Mouse (Mus musculus) layer of hippocampus, adult 9-11 months (tissue): ENCODE results near the gene Wnt7b.

Source experiments
- DNase-seq: peaks from one replicate; pipeline ENCODE4 v3.0.0; 2022

Wnt7b gene

DNA sequence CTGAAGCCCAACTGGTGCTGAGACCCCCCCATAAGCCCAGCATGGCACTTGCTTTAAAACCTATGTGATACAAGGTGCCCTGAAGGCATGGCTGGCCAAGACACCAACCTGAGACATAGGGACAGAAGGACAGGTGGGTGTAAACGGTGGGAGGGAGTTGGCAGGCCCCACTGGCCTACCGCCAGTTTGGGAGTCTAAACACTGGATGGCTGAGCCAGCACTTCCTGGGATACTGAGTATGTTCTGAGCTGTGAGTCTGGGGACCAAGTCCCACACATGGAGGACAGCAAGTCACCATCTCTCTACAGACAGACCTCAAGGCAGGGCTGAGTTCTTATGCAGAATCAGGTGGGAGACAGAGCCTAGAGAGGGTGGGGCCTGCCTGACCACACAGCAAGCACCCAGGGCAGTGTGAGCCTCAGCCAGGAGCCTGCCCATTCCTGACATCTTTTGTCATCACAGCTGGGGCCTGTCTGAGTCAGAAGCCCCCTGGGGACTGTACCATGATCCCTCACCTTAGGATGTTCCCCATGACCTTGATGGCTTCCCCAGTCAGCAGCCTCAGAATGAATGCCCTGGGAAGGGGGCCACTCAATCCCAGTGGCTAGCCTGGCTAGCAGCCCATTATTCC lies 13.0 kb downstream of the Wnt7b start:
- DNase-seq, result peak; percentile 54

DNA sequence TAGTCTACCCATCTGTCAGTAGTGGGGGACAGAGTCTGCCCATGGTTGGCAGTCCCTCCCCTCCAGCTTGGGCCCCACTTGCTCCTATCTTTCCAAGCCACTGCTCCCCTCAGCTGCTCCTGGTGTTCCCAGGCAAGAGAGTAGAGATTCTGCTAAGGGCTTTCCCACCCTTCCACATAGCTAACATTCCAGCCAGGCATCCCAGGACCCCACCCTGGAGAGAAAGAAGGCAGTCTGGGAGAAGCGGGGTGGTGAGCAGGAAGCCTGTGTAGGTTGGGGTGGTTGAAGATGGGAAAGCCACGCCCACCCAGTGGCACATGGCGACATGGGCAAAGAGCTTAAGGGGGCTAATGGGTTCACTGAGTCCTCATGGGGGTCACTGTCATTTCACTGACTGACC lies 13.9 kb downstream of the Wnt7b start:
- DNase-seq, result no peak

DNA sequence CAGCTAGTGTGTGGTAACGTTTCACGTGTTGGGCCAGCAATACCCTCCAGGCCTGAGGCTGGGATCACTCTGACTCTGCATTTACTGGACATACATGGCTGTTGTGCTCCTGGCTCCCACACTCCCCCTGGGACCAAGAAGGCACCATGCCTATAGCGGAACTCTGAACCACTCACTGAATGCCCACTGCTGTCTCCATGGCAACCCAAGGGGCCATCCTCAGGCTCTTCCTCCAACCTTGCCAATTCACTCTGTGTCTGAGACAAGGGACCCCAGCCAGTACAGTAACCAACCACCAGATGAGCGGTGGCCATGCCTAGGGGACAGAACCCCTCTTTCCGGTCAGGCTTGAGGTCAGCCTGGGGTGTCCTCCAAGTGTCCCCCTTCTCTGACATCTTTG lies 17.3 kb downstream of the Wnt7b start:
- DNase-seq, result no peak

DNA sequence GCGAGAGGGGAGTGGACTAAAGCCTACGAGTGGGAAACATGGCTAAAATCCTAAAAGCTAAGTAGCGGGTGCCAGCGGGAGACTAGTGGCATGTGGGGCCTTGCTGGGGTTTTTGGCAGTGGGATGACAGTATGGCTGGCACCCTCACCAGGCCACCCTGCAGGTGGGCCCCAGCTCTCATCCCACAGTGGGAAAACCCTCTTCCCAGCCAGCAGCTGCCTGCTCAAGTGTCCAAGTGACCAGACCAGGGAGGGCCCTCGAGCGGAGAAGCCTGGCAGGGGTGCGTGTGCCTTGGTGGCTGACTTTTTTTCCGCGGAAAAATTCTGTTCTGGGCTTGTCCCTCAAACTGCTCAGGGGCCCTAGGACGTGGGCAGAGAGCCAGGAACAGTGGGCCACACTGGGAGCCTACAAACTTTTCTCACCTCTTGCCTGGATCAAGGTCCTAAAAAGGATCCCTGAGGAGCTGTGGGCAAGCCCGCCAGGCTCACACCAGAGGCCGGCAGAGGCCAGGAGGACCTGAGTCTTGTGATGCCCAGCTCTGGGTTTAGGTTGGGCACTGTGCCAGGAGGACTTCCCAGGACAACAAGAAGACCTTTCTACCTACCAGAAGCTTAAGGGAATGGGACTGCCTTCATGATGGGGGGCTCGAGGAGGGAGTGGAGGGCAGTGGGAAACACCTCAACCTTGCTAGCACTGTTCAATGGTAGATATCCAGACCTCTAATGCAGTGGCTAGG lies 18.1 kb downstream of the Wnt7b start:
- no peak for DNase-seq

DNA sequence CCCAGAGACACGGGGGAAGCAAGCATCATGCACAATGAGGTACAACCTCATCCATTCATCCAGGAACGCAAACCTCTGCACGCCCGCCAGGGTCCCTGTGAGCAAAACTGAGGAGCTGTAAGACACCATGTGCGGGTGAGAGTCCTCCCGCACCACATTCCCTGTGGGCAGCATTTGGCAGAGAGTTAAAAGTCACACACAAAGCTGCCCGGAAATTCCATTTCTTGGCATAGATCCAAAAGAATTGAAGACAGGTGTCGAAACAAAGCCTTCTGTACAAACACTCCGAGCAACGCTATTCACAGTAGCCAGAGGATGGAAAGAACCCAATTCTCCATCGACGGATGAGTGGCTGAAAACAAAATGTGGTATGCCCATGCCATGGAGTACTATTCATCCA lies 20.3 kb downstream of the Wnt7b start:
- no peak for DNase-seq

DNA sequence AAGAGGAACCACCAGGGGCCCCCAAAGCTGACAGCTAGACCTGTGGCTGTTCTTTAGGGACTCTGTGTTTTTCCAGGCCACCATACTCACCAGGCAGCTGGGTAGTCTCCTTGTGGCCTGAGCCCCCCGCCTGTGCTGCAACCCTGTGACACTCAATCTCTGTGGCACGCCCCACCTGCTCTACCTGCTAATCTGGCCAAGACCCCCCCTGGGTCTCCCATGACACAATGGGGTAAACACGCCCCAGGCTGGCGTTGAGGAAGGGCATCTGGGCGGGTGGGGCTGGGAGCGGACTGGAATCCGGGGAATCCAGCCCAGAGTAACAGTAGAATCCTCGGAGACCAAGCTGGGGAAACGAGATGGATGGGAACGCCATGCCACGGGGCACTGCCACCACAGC lies 21.4 kb downstream of the Wnt7b start:
- DNase-seq, result no peak

DNA sequence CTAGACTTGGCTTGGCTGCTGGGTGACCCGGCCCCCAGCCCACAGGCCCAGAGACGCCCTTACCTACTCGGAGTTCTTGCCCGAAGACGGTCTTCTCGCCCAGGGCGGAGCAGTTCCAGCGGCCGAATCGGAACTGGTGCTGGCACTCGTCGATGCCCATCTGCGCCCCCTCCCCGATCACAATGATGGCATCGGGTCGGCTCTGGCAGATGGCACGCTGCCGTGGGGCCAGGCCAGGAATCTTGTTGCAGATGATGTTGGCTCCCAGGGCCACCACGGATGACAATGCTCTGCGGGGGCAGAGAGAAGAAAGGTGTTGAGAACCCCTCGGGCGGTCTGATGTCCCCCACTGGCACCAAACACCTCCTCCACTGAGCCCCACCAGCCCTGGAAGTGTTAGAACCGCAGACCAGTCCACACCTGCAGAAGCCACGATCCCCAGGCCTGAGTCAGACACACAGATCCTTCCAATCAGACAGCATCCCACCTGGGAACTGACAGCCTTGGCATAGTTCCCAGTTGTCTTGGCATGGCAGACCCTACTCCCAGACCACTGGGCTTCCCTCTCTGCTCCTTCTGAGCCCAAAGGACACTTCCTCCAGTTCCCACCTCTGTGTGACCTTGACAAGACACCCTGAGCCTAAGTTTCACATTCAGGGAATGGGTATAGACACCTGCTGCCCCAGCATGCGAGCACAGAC lies 23.3 kb downstream of the Wnt7b start:
- no peak for DNase-seq

DNA sequence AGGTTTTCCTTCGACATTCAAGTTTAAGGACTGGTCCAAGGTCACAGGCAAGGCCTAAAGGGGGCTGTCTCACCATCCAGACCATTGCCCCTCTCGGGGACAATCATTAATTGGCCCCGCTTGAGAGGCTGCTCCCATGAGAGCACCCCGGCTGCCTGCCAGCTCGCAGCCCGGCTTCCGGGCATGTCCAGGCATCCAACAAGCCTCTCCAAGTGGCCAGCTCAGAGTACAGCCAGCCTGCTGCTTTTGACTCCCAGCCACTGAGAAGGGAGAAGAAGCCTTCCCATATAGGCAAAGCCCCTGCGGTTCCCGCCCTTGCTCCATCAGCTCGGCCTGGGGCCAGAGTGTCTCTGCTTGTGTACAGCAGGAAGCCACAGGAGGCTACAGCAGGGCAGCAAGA lies 26.5 kb downstream of the Wnt7b start:
- peak; percentile 40 for DNase-seq

DNA sequence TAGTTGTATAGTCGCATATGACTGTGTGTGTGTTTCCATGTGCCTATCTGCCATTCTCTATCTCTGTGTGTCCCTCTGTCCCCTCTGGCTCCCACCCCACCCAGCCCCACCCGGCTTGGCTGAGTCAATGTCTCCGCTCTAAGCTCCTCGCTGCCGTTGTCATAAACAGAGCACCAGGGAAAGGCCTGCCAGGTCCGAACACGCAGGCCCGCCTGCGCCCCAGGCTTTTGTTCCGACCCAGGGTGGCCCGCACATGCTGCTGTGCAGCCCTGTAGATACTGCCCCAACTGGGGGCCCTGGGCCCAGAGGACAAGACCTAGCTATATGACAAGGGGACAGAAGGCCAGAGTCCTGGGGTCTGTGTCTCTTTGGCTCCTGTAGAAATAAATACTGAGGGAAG lies 28.9 kb downstream of the Wnt7b start:
- DNase-seq, result no peak

DNA sequence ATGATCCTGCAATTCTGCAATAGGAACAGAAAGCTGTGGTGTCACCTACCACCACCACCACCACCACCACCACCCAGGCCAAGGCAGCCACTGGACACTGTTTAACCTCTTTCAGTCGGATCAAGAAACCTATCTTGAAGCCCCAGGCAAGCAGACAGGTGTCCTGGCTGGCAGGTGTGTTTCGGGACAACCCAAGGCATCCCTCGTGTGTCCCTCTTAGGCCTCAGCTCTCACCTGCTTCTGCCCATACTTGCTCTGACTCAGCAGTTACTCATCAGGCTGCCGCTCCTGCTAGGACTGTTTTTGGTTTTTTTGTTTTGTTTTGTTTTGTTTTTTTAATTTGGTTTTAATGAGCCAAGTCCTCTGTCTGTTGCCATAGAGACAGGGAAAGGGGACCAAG lies 35.8 kb downstream of the Wnt7b start:
- DNase-seq, result no peak

DNA sequence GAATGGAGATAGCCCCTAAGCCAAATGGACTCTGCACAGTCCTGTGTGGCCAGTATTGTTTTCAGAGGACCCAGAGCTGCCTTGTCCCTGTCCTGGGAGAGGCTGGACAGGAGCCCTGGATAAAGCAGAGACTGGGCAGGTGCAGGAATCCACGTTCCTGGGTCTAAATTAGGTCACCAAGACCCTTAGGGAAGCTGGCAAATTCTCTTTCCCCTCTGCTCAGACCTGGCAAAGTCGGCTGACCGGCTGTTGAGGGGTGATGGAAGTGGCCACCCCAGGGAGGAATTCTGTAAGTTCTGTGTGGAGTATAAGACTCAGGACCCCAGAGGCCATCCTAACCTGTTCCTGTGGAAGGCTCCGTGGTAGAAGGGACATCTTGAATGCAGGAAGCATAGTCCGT lies 36.9 kb downstream of the Wnt7b start:
- no peak for DNase-seq

DNA sequence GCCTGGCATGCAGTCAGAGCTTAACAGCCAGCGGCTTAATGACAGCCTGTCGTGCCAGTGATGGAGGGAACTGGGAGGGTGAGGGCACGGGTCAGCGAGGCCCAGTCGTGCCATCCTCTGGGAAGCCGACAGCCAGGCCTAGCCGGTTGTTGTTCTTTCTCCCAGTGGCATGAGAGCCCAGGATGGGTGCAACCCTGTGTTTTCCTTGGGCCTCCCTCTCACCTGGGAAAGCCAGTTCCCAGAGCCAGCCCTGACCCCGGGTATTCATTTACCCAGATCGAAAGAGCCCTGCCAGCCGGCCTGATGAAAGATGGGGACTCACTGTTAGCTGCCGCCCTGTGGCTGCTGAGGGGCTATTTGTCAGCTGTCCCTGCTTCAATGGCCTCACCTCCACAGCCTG lies 44.1 kb downstream of the Wnt7b start:
- no peak for DNase-seq

DNA sequence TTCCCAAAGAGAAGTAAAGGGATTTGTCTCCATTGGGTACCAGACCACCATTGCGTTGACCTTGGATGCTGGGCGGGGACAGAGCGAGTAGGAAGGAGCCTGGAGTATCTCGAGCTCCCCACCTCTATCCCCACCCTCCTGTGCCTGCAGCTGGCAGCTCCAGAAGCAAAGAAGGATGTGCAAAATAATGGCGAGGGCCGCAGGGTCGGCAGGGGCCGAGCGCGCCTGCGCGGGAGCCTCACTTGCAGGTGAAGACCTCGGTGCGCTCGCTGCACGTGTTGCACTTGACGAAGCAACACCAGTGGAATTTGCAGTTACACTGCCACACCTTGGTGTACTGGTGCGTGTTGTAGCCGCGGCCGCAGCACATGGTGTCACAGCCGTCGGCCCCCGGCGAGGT lies 45.1 kb downstream of the Wnt7b start:
- no peak for DNase-seq

DNA sequence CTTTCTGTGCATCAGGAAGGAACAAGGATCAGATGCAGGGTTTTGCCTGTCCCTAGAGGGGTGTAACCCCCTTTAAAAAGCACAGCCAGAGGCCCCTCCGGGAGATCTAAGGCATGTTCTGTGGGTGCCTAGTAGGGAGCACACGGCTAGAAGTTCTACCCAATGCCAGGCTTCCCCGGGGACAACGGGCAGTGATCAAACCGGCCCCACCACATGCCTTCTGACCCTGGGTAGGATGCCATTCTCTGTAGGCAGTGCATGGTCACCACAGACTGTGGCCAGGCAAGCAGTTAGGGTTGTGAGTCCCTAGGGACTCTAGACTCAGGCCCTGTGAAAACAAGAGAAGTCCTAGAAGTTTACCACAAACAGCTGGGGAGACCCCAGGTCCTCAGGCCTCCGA lies 47.6 kb downstream of the Wnt7b start:
- no peak for DNase-seq

DNA sequence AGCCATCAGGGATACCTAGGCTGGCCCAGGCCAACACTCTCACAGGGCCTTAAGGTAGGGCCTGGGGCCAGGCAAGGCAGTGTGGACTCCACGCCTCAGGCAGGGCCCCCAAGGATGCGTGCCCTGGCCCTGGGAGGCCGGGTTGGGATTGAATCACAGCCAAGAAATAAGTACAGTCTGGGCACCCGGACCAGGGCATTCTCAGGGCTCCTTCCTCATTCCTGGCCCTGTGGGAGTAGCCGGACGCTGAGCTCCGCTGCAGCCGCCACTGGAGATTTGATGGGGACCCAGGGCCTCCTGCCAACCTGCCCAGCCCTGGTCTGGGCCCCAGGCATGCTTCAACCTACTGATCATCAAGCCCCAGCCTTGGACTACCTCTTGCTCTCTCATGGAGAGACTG lies 48.1 kb downstream of the Wnt7b start:
- DNase-seq, result no peak

DNA sequence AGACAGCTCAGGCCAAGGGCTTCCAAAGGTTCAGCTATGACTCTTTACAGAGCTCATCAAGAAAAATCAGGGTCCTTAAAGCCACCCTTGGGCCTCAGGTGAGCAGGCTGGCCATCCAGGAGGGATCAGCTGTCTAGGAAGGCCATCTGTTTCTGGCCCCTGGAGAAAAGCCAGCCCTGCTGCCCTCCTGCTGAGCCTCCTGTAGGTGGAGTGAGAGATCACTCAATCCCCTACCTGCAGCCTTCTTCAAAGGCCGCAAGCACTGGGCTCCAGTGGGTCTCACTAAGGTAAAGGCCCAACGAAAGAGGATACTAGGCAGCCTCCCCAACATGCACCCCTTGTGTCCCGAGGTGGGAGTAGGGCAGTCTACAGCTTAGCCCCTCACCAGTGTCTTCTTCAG lies 50.2 kb downstream of the Wnt7b start:
- no peak for DNase-seq

DNA sequence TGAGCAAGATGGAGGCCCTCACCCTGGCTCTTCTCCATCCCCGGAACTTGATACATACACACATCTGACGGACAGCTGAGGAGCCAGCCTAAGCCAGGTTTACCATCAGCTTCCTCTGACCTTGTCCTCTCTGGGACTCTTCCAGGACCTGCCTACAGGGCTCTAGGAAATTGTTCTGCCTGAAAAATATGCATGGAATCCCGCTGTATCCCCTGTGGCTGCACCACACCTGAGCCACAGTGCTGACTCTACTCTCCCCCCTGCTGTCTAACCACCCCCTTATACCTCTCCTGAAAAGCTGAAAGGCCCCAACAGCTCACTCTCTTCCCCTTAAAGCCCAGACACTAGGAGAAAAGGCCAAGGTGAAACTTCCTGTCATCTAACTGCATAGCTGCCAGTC lies 52.4 kb downstream of the Wnt7b start:
- no peak for DNase-seq

DNA sequence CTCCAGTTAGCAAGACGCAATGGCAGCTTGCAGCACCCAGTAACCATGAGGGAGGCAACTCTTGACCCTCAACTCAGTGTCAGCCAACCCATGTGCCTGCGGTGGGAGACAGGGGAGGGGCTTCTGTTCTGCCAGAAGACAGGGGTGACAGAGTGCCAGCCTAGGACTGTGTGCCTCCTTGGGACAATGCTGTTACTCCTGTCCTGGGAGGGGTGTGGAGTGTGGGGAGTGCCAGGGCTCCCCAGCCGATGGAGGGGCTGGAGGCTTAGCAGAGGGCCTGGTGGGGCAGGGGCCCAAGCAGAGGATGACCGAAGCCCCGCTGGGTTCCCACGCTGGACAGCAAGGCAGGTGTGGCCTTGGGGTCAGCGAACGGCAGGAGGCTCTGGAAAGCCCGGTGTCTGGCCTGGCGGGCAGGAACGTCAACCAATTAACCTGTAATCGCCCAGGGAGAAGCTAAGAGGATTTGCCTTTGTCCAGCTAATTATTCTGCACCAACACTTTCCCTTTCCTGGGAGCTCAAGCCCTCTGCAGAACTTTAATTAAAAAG lies 57.8 kb downstream of the Wnt7b start:
- no peak for DNase-seq

DNA sequence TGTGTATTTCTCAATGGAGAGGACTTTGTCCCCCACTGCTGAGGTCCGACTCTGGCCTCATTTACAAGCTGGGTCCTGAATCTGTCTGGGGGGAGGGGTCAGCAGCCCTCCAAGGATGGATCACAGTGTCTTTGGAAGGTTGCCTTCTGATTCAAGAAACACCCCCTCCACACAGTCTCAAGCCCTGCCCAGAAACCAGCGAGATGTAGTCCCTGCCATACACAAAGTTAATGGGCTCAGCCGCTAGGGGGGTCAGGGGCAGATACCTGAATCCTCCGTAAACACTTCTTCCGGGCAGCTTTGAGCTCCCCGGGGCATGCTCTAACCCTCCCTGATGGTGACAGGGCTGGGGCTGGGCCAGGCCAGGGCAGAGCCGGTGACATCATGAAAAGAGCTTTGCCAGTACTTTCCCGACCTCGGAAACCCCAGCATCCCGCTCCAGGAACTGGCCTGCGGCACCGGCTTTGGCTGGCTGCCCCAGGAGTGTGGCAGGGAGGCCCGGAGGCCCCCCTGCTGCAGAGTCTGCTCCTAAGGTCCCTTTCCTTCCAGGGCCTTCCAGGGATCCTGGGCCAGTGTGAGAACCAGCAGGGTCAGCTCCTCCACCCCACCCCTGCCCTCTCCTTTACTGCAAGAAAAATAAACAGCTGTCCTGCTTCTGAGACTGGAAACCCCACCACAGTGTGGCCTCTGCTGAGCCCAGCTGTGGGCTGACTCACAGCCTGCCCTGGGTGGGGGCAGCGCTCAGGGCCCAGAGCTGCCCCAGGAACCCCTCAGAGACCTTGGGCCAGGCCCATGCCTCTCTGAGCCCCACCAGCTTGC lies 58.9 kb downstream of the Wnt7b start:
- DNase-seq, result peak; percentile 29

DNA sequence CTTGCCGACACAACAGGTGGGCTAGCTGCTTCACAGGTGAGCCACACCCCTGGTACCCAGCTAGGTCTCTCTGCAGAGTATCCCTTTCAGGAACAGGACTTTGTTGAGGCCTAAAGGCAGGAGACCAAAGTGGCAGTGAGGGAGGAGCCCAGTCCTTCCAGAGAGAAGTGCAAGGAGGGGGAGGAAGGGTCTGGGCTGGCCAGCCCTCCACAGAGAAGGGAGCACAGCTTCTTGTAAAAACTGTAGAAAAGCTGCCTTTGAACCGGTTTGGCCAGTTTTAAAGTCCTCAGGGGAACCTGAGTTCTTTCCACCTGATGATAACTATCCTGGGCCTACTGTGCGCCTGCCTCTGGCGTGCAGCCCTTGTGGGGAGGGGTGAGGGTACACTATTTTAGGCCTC lies 62.8 kb downstream of the Wnt7b start:
- no peak for DNase-seq

DNA sequence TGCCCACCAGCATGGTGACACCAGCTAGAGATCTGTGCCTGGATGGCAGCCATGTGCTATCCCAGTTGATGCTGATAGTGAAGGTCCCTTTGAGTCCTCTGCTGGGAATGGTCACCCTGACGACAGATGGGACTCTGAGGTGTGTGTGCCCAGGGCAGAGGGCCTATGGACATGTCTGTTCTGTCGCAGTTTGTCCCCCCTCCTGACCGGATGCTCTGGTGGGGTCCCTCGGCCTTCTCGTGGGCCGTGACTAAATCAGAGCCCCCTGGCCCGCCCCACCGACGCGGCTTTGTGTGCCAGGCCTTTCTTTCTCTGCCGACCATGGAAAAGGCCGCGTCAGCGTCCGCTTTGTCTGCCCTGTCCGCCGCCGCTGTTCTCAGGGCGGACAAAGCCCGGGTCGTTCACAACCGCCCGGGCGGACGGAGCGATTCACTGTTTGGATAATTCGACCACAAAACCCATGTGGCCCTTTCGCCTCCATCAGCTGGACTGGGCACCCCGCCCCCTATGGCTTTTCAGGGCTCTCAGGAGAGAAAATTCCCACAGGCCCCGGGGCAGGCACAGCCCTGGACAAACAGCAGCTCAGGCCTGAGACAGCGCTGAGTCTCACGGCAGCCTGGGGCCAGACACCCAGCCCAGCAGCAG lies 74.8 kb downstream of the Wnt7b start:
- DNase-seq, result no peak

DNA sequence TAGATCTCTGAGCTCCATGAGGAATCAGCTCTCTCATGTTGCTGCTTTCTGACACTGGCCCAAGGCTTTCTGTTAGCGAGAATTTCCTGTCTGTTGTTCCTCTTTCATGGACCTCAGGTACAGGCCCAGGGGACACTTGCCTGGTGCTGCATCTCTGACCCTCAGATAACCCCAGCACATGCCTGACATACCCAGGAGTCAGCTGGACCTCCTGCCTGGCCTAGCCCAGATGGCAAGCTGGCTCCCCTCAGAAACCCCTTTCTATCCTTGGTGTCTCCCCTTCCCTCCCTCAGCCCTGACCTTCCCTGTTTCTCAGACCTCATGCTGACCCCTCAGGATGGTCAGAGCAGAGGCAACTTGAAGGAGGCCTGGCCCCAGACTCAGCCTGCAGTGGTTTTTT lies 75.6 kb downstream of the Wnt7b start:
- DNase-seq, result no peak
